Mouse (Mus musculus): ENCODE measurements around the gene Ssr2. TPM values are rescaled to one million over a fixed set of nuclear protein-coding genes. Genes with fewer than 3 reads are reported as not detected.

The Ssr2 gene
- total and polyA plus RNA-seq, 3 experiments = 65.3 to 80.0 (median 67.6) TPM

DNA sequence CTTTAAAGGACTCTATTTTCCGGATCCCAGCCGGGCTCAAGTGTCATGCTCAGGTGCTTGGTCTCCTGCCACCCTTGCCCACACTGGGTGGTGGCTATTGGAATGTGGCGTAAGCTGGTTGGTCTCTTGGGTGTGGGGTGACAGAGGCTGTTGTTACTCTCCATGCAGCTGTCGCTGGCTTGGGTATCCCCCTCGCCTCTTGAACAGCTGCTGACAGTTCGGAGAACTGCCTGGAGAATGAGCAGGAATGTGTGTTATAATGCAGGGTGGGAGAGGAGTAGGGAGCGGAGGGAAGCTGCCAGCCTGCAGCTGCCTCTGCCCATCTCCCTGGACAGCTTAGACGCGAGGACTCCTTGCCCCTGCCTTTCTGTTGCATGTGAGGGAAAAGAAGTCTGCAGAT is 54.3 kb downstream of the Ssr2 start:
- H3K79me2 ChIP-seq (replicated peaks; ENCODE audit: control insufficient read depth, insufficient read depth, low read length) = peaks cover 10% of the 10 kb centered on the region
- peaks cover 14% of the 10 kb centered on the region for H3K36me3 ChIP-seq (ENCODE audit: control insufficient read depth, insufficient read depth, low read length)
- TF ChIP-seq EP300 (IDR thresholded peaks at IDR 0.05; ENCODE audit: insufficient read depth, low read depth, low read length) = no peak
- TF ChIP-seq POLR2A (IDR thresholded peaks at IDR 0.05; ENCODE audit: insufficient read depth, low read depth, low read length) = no peak
- no peak for TF ChIP-seq CTCF (IDR thresholded peaks at IDR 0.05)
- H3K9ac ChIP-seq (ENCODE audit: low read depth, low read length) = no peak overlapping the region
- H3K27ac ChIP-seq = peak overlapping the region; percentile 76
- H3K4me1 ChIP-seq (ENCODE audit: control insufficient read depth, insufficient read depth, low read length) = peaks cover 45% of the 10 kb centered on the region
- H3K4me3 ChIP-seq = no peak overlapping the region
- H3K27me3 ChIP-seq (ENCODE audit: control insufficient read depth, insufficient read depth, low read length) = no peaks in the 10 kb centered on the region
- intact Hi-C loops (cut with DNase I) = no loop called here
- 50% methylated on average over 9 of the region's 9 CpGs for WGBS
- no peak for DNase-seq

DNA sequence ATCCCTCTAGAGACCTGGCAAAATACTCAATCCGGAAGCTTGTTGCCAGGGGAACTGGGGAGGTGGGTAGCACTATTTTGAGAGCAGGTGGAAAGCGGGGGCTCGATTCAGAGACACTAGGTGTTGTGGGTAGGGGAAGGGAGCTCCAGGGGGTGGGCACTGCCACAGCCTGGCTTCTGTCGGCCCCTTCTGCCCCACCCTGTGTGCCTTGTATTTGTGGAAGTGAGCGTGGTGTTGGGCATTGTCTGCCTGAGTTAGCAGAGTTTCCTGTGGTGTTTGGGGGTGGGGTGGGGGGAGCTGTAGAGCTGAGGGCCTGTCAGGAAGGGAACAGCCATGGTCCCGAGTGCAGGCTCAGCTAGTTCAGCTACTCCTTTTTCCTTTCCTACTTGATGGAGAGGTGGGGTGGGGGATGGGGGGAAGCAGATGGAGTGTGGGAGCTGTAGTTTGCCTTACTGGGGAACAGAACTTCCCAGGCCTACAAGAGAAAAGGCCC is 55.2 kb downstream of the Ssr2 start:
- peaks cover 11% of the 10 kb centered on the region for H3K36me3 ChIP-seq (ENCODE audit: control insufficient read depth, insufficient read depth, low read length)
- peak overlapping the region; percentile 76 for H3K27ac ChIP-seq
- TF ChIP-seq EP300 (IDR thresholded peaks at IDR 0.05; ENCODE audit: insufficient read depth, low read depth, low read length) (peak; percentile 73; the same call in 1 of the 2 replicates), CTCF (IDR thresholded peaks at IDR 0.05) (no peak), POLR2A (IDR thresholded peaks at IDR 0.05; ENCODE audit: insufficient read depth, low read depth, low read length) (no peak)
- WGBS = 32% methylated on average over 6 of the region's 6 CpGs
- intact Hi-C loops (cut with DNase I) = no loop called here
- peaks cover 10% of the 10 kb centered on the region for H3K79me2 ChIP-seq (replicated peaks; ENCODE audit: control insufficient read depth, insufficient read depth, low read length)
- peak overlapping the region; percentile 8; the same call in 1 of the 2 replicates for H3K9ac ChIP-seq (ENCODE audit: low read depth, low read length)
- no peaks in the 10 kb centered on the region for H3K27me3 ChIP-seq (ENCODE audit: control insufficient read depth, insufficient read depth, low read length)
- no peak overlapping the region for H3K4me3 ChIP-seq
- DNase-seq = peak; percentile 59 to 63
- H3K4me1 ChIP-seq (ENCODE audit: control insufficient read depth, insufficient read depth, low read length) = peaks cover 38% of the 10 kb centered on the region

- DNase-seq = peak in 1 of 2 experiments; percentile 21
- peak; percentile 78 for TF ChIP-seq CTCF (IDR thresholded peaks at IDR 0.05)
- no peak for TF ChIP-seq POLR2A (IDR thresholded peaks at IDR 0.05; ENCODE audit: insufficient read depth, low read depth, low read length)
- peak; percentile 84; the same call in 1 of the 2 replicates for TF ChIP-seq EP300 (IDR thresholded peaks at IDR 0.05; ENCODE audit: insufficient read depth, low read depth, low read length)
Observed at GRCm38 (mm10) chr3:88631921-88632587, 56.4 kb downstream of the Ssr2 start.

DNA sequence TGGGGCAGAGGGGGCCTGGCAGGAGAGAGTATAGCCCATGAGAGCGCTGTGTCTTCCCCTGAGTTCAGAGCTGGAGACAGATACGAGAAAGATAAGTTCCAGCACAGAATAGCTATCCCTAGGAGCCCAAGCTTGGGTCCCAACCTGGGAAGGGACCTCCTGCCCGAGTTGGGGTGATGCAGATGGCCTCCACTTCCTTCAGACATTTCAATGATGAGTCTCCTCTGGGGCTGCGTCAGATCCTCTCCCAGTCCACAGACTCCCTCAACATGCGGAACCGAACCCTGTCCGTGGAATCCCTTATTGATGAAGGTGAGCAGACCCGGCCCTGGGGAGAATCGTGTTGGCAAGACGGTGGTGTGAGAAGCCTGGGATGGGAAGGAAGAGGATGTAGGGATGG is 57.4 kb downstream of the Ssr2 start:
- no peak overlapping the region for H3K27ac ChIP-seq
- no peaks in the 10 kb centered on the region for H3K27me3 ChIP-seq (ENCODE audit: control insufficient read depth, insufficient read depth, low read length)
- H3K36me3 ChIP-seq (ENCODE audit: control insufficient read depth, insufficient read depth, low read length) = peaks cover 12% of the 10 kb centered on the region
- peaks cover 25% of the 10 kb centered on the region for H3K4me1 ChIP-seq (ENCODE audit: control insufficient read depth, insufficient read depth, low read length)
- intact Hi-C loops (cut with DNase I) = loop anchor here (2.0 kb wide), 1 partner anchor 26 kb away; no protein-coding TSS in a partner anchor
- peaks cover 5% of the 10 kb centered on the region; the same call in 1 of the 2 replicates for H3K79me2 ChIP-seq (replicated peaks; ENCODE audit: control insufficient read depth, insufficient read depth, low read length)
- TF ChIP-seq EP300 (IDR thresholded peaks at IDR 0.05; ENCODE audit: insufficient read depth, low read depth, low read length) (no peak), CTCF (IDR thresholded peaks at IDR 0.05) (no peak), POLR2A (IDR thresholded peaks at IDR 0.05; ENCODE audit: insufficient read depth, low read depth, low read length) (no peak)
- WGBS = 84% methylated on average over 10 of the region's 10 CpGs
- DNase-seq = peak in 1 of 2 experiments; percentile 19
- H3K4me3 ChIP-seq = no peak overlapping the region
- H3K9ac ChIP-seq (ENCODE audit: low read depth, low read length) = no peak overlapping the region

More at GRCm38 (mm10) chr3:88631921-88632587, 56.4 kb downstream of the Ssr2 start:
- Histone ChIP-seq H3K9ac (ENCODE audit: low read depth, low read length) (no peak overlapping the region), H3K79me2 (replicated peaks; ENCODE audit: control insufficient read depth, insufficient read depth, low read length) (peaks cover 8% of the 10 kb centered on the region; the same call in 1 of the 2 replicates), H3K4me3 (no peak overlapping the region), H3K27me3 (ENCODE audit: control insufficient read depth, insufficient read depth, low read length) (no peaks in the 10 kb centered on the region), H3K4me1 (ENCODE audit: control insufficient read depth, insufficient read depth, low read length) (peaks cover 30% of the 10 kb centered on the region), H3K36me3 (ENCODE audit: control insufficient read depth, insufficient read depth, low read length) (peaks cover 11% of the 10 kb centered on the region), H3K27ac (peak overlapping the region; percentile 12)
- 53% methylated on average over 12 of the region's 12 CpGs for WGBS
- intact Hi-C loops (cut with DNase I) = loop anchor here (2.0 kb wide), 1 partner anchor 25 kb away; no protein-coding TSS in a partner anchor

DNA sequence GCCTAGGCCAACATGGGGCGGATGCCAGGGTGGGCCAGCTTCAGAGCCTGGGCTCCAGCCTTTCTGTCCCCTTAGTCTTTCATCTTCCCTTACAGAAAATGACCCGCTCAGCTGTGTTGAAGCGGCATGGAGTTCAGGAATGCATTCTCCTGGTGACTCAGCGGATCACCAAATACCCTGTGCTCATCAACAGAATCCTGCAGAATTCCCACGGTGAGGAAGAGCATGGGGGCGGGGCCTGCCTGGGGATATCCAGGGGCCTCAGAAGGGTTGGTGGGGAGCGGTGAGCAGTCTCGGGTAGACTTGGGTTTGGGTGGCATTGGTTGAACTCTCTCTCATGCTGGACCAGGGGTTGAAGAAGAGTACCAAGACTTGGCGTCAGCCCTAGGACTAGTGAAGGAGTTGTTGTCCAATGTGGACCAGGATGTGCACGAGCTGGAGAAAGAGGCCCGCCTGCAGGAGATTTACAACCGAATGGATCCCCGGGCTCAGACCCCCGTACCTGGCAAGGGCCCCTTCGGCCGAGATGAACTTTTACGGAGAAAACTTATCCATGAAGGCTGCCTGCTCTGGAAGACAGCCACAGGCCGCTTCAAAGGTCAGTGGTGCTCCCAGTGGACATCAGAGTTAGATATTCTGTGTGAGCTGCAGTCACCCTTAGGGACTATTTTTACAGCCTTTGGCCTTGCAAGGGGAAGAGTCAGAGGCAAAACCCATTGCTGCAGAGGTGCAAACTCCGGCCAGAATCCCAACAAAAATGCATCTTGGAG is 60.0 kb downstream of the Ssr2 start:
- no peaks in the 10 kb centered on the region for H3K79me2 ChIP-seq (replicated peaks; ENCODE audit: control insufficient read depth, insufficient read depth, low read length)
- H3K4me1 ChIP-seq (ENCODE audit: control insufficient read depth, insufficient read depth, low read length) = peaks cover 8% of the 10 kb centered on the region
- H3K36me3 ChIP-seq (ENCODE audit: control insufficient read depth, insufficient read depth, low read length) = peaks cover 8% of the 10 kb centered on the region
- intact Hi-C loops (cut with DNase I) = no loop called here
- no peak overlapping the region for H3K9ac ChIP-seq (ENCODE audit: low read depth, low read length)
- peak overlapping the region; percentile 0; the same call in 1 of the 2 replicates for H3K27ac ChIP-seq
- TF ChIP-seq CTCF (IDR thresholded peaks at IDR 0.05) = no peak
- DNase-seq = peak in 1 of 2 experiments; percentile 35
- no peaks in the 10 kb centered on the region for H3K27me3 ChIP-seq (ENCODE audit: control insufficient read depth, insufficient read depth, low read length)
- WGBS = 72% methylated on average over 19 of the region's 19 CpGs
- H3K4me3 ChIP-seq = no peak overlapping the region

All from heart, adult 2 months (tissue).